Mouse (Mus musculus): ENCODE data around the gene Chchd2. TPM values are rescaled to one million over a fixed set of nuclear protein-coding genes. Genes with fewer than 3 reads are reported as not detected.
"Not testable (repeated sequence)": the region's sequence is repeated elsewhere in the genome, so short reads cannot be mapped to it uniquely, and the experiment has no call there.

Gene Chchd2
- polyA plus RNA-seq, 1 experiment, result 1,042 TPM

DNA sequence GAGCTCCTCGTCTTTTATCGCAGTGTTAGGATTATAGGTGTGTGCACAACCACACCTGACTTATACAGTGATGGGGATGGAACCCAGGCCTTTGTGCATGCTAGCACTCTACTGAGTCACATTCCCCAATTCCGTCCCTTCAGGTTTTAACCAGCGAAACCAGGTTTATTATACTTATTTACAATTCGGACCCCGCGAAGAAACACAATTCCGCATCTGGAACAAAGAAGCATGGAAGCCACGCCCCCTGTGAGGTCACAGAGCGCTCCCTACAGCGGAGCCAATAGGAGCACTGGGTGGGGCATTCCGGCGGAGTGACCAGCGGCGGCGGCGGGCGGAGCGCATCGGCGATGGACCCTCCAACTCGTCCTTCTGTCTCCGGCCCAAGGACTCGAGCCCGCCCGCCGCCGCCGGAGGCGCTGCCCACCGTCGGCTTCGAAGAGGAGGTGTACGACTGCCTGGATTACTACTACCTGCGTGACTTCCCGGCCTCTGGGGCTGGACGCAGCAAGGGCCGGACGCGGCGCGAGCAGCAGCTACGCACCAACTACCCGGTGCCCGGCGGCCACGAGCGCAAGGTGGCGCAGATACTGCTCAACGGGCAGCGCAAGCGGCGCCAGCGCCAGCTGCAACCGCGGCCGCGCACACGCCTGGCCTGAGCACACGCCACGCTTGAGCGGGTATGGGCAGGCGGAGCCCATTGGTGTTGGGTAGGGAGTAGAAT lies 21.1 kb upstream of the Chchd2 start, which contains the start of gene Nupr1l:
Gene Nupr1l (plus strand): TSS at position 299 of the 724 bp plus-strand sequence.
- H3K4me1 ChIP-seq (ENCODE audit: control insufficient read depth, insufficient read depth, low read length), result no peaks in the 10 kb centered on the region; the same call in 1 of the 2 replicates
- TF ChIP-seq CTCF (conservative IDR thresholded peaks at IDR 0.05; ENCODE audit: insufficient read depth, insufficient read length, low read depth, low read length) (0 out of 2 replicates have a peak, but pooled peaks have one; percentile 9), POLR2A (IDR thresholded peaks at IDR 0.05; ENCODE audit: low read depth, low read length) (no peak)
- DNase-seq, result peak; percentile 95

DNA sequence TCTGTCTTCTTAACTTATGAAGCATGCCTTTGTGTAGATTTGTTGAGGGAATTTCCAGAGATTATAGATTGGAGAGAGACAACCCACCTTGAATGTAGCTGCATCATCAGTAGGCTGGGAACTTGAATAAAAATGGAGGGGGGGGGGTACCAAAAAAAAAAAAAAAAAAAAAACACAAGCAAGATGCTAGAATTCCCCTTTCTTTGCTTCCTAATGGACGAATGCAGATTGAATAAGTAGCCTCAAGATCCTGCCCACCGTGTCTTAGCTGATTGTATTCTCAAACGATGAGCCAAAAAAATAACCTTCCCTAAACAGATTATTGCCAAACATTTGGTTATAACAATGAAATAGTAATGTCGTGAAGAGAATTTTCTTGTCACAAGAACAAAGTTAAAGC lies 20.5 kb upstream of the Chchd2 start:
- no peak for TF ChIP-seq CTCF (conservative IDR thresholded peaks at IDR 0.05; ENCODE audit: insufficient read depth, insufficient read length, low read depth, low read length)
- no peak for TF ChIP-seq POLR2A (IDR thresholded peaks at IDR 0.05; ENCODE audit: low read depth, low read length)
- Histone ChIP-seq H3K4me3 (ENCODE audit: insufficient read depth, low read depth, low read length) (no peak overlapping the region), H3K36me3 (ENCODE audit: control insufficient read depth, insufficient read depth, low read length) (no peaks in the 10 kb centered on the region), H3K27me3 (replicated peaks; ENCODE audit: control insufficient read depth, insufficient read depth, low read length) (no peaks in the 10 kb centered on the region), H3K4me1 (ENCODE audit: control insufficient read depth, insufficient read depth, low read length) (no peaks in the 10 kb centered on the region; the same call in 1 of the 2 replicates), H3K27ac (ENCODE audit: insufficient read depth, low read depth, low read length) (no peak overlapping the region)
- no peak for DNase-seq
- WGBS, result 22% methylated on average over 4 of the region's 4 CpGs

More for the DNA sequence above, 21.1 kb upstream of the Chchd2 start, which contains the start of gene Nupr1l:
- H3K27me3 ChIP-seq (replicated peaks; ENCODE audit: control insufficient read depth, insufficient read depth, low read length), result no peaks in the 10 kb centered on the region
- H3K27ac ChIP-seq (ENCODE audit: insufficient read depth, low read depth, low read length), result peak within 1 kb of the TSS; percentile 92
- under 1% methylated on average over 63 of the region's 63 CpGs for WGBS
- H3K36me3 ChIP-seq (ENCODE audit: control insufficient read depth, insufficient read depth, low read length), result no peaks in the 10 kb centered on the region
- peak within 1 kb of the TSS; percentile 90 for H3K4me3 ChIP-seq (ENCODE audit: insufficient read depth, low read depth, low read length)

DNA sequence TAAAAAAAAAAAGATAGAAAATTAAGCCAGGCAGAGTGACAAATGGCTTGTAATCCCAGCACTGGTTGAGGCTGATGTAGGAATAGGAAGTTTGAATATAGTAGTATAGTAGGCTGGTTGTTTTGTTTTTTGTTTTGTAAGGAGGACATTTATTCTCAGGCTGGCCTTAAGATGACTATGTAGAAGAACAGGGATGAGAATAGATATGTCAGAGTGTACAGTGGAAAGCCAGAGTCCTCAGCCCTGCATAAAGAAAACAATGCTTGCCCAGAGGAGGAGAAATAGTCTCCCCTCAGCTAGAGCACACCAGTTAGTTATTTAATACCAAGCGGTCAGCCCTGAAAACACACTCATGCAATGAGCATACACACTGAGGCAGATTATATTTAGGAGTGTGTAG lies 11.2 kb upstream of the Chchd2 start, which contains the start of gene Phkg1:
Gene Phkg1 (minus strand): TSS at position 101 of the 400 bp plus-strand sequence.
- no peak for TF ChIP-seq POLR2A (IDR thresholded peaks at IDR 0.05; ENCODE audit: low read depth, low read length)
- TF ChIP-seq CTCF (conservative IDR thresholded peaks at IDR 0.05; ENCODE audit: insufficient read depth, insufficient read length, low read depth, low read length), result no peak
- 89% methylated on average over 1 of the region's 1 CpGs for WGBS
- no peak for DNase-seq
- Histone ChIP-seq H3K4me1 (ENCODE audit: control insufficient read depth, insufficient read depth, low read length) (no peaks in the 10 kb centered on the region), H3K27me3 (replicated peaks; ENCODE audit: control insufficient read depth, insufficient read depth, low read length) (no peaks in the 10 kb centered on the region), H3K36me3 (ENCODE audit: control insufficient read depth, insufficient read depth, low read length) (no peaks in the 10 kb centered on the region), H3K27ac (ENCODE audit: insufficient read depth, low read depth, low read length) (no peak within 1 kb of the TSS), H3K4me3 (ENCODE audit: insufficient read depth, low read depth, low read length) (no peak within 1 kb of the TSS)

DNA sequence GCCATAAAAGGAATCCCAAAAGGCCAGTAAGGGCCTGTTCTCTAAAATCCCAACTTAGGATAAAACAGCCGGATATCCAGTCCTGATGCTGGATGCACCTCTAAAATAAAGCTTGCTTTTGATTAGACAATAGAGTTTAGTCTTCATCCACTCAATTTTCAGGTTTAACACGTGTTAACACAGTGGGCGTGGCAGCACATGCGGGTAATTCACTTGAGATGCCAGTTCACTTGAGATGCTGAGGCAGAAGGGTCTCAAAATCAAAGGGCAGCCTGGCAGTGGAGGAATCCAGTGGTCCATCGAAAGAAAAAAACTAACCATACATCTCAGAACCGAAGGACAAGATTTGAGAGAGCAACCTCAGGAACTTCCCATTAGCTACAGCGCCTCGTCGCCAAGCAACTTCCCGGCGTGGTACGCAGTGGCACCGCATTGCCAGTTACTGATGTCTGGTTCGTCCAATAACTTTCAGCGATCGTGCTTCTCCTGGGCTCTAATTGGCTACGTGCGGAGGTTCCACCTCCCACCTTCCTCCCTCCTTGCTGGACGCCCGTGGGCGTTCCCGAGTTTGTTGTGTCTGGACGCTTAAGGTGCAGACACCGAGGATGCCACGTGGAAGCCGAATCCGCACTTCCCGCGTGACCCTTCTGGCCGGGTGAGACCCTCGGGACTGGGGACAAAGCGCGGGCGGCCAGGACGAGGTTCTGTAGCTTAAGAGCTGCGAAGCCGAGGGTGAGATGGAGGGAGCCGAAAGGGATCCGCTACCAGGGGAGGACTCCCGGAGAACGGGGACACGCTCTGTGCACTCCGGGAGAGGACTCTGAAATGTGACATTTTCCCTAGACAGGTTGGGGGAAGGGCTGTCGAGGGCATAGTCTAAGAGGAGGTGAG lies 8.2 kb upstream of the Chchd2 start, which contains the start of gene Zbed5:
Gene Zbed5 (plus strand): TSS at position 526 of the 891 bp plus-strand sequence.
- Histone ChIP-seq H3K27ac (ENCODE audit: insufficient read depth, low read depth, low read length) (no peak within 1 kb of the TSS), H3K4me1 (ENCODE audit: control insufficient read depth, insufficient read depth, low read length) (no peaks in the 10 kb centered on the region), H3K36me3 (ENCODE audit: control insufficient read depth, insufficient read depth, low read length) (no peaks in the 10 kb centered on the region), H3K27me3 (replicated peaks; ENCODE audit: control insufficient read depth, insufficient read depth, low read length) (no peaks in the 10 kb centered on the region), H3K4me3 (ENCODE audit: insufficient read depth, low read depth, low read length) (peak within 1 kb of the TSS; percentile 67)
- peak; percentile 96 for DNase-seq
- 2% methylated on average over 44 of the region's 44 CpGs for WGBS
- TF ChIP-seq CTCF (conservative IDR thresholded peaks at IDR 0.05; ENCODE audit: insufficient read depth, insufficient read length, low read depth, low read length), result no peak
- TF ChIP-seq POLR2A (IDR thresholded peaks at IDR 0.05; ENCODE audit: low read depth, low read length), result no peak

DNA sequence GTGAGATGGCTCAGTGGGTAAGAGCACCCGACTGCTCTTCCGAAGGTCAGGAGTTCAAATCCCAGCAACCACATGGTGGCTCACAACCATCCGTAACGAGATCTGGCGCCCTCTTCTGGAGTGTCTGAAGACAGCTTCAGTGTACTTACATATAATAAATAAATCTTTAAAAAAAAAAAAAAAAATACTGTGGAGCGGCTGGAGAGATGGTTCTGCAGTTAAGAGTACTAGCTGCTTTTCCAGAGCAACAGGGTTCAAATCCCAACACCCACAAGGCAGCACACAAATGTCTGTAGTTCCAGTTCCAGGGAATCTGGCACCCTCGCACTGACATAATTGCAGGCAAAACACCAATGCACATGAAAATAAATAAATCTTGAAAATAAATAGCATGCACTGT lies 3.1 kb upstream of the Chchd2 start:
- H3K27ac ChIP-seq (ENCODE audit: insufficient read depth, low read depth, low read length); H3K27me3 ChIP-seq (replicated peaks; ENCODE audit: control insufficient read depth, insufficient read depth, low read length); H3K4me1 ChIP-seq (ENCODE audit: control insufficient read depth, insufficient read depth, low read length); H3K4me3 ChIP-seq (ENCODE audit: insufficient read depth, low read depth, low read length); DNase-seq; H3K36me3 ChIP-seq (ENCODE audit: control insufficient read depth, insufficient read depth, low read length): not testable (repeated sequence)
- WGBS, result 67% methylated on average over 7 of the region's 7 CpGs

DNA sequence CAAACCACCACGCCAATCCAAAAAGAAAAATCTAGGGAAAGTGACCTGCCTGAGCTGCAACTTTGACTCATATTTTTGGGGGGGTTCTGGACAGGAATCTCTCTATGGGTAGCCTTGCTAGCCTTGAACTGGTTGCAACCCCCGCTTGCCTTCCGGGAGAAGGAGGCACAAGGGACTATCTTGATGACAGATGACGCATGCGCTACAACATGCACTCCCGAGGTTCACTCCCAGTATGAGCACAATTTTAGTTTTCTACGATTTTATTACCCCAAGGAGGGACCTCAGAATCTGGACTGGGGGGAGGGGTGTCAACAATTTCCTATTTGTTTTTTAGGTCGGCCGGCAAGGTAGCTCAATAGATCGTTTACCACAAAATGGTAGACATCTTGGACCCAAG lies 999 bp downstream of the Chchd2 start:
- peak; percentile 9 for DNase-seq
- H3K4me3 ChIP-seq (ENCODE audit: insufficient read depth, low read depth, low read length), result peak overlapping the region; percentile 87
- WGBS, result 10% methylated on average over 10 of the region's 10 CpGs
- H3K27me3 ChIP-seq (replicated peaks; ENCODE audit: control insufficient read depth, insufficient read depth, low read length), result no peaks in the 10 kb centered on the region
- H3K4me1 ChIP-seq (ENCODE audit: control insufficient read depth, insufficient read depth, low read length), result peaks cover 3% of the 10 kb centered on the region; the same call in 1 of the 2 replicates
- peaks cover 8% of the 10 kb centered on the region; the same call in 1 of the 2 replicates for H3K36me3 ChIP-seq (ENCODE audit: control insufficient read depth, insufficient read depth, low read length)
- H3K27ac ChIP-seq (ENCODE audit: insufficient read depth, low read depth, low read length), result no peak overlapping the region
- TF ChIP-seq POLR2A (IDR thresholded peaks at IDR 0.05; ENCODE audit: low read depth, low read length), result no peak

DNA sequence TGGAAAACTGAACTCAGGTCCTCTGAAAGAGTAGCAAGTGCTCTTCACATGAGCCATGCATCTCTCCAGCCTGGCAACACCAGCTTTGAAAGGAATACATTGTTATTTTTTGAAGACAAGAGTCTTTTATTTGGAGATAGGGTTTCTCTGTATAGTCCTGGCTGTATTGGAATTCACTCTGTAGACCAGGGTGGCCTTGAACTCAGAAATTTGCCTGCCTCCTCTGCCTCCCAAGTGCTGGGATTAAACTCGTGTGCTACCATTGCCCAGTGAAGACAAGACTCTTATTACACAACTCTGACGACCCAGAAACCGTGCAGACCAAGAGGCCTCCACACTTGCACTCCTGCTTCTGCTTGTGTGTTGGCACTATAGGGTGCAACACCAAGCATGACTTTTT lies 7.4 kb downstream of the Chchd2 start:
- peaks cover 3% of the 10 kb centered on the region; the same call in 1 of the 2 replicates for H3K4me1 ChIP-seq (ENCODE audit: control insufficient read depth, insufficient read depth, low read length)
- no peak for DNase-seq
- H3K27ac ChIP-seq (ENCODE audit: insufficient read depth, low read depth, low read length), result no peak overlapping the region
- H3K27me3 ChIP-seq (replicated peaks; ENCODE audit: control insufficient read depth, insufficient read depth, low read length), result no peaks in the 10 kb centered on the region
- peaks cover 11% of the 10 kb centered on the region for H3K36me3 ChIP-seq (ENCODE audit: control insufficient read depth, insufficient read depth, low read length)
- no peak overlapping the region for H3K4me3 ChIP-seq (ENCODE audit: insufficient read depth, low read depth, low read length)
- whole genome bisulfite sequencing, result 53% methylated on average over 3 of the region's 3 CpGs
- no peak for TF ChIP-seq POLR2A (IDR thresholded peaks at IDR 0.05; ENCODE audit: low read depth, low read length)
- no peak for TF ChIP-seq CTCF (conservative IDR thresholded peaks at IDR 0.05; ENCODE audit: insufficient read depth, insufficient read length, low read depth, low read length)

Data from kidney, adult 2 months (tissue).